Mouse (Mus musculus) spleen, adult 2 months (tissue): ENCODE measurements around the gene Inpp4b.

Experiments used
- CTCF ChIP-seq: fragments of 200-500 bp; IDR thresholded peaks from 2 replicates; pipeline ENCODE4 v1.5.1; 2011; ENCODE audit warnings: mild to moderate bottlenecking, inconsistent platforms; ENCODE audit not compliant: insufficient read depth, insufficient read length, insufficient replicate concordance; ENCODE audit errors: extremely low read depth
- POLR2A ChIP-seq: fragments of 200-500 bp; IDR thresholded peaks from 2 replicates; pipeline ENCODE4 v1.6.1; 2011; ENCODE audit warnings: low read depth, low read length, inconsistent platforms

- TF ChIP-seq POLR2A (no peak), CTCF (no peak)
Measured at GRCm38 (mm10) chr8:81494823-81495222, 152.5 kb downstream of the Inpp4b start.
